Mouse (Mus musculus) liver, embryonic 11.5 days (tissue): ENCODE measurements around the gene Tmco5. TPM values are rescaled to one million over a fixed set of nuclear protein-coding genes. Genes with fewer than 3 reads are reported as not detected.

Source experiments
- ATAC-seq: fragments of 200-750 bp; cut with Nextera tagmentation; replicated peaks from 2 replicates; pipeline ENCODE4 v1.8.0; 2017; ENCODE audit warnings: moderate number of reproducible peaks, mild to moderate bottlenecking, moderate TSS enrichment, moderate library complexity; ENCODE audit not compliant: low FRiP score
- DNase-seq: peaks from one replicate; pipeline ENCODE4 v3.0.0-alpha.2; 2017; ENCODE audit warnings: low spot score
- H3K27ac ChIP-seq: fragments of 300-500 bp; sonication (generic); 2 replicates; pipeline ENCODE4 v1.5.1; 2014; ENCODE audit warnings: mild to moderate bottlenecking, low read depth, low read length, control low read depth
- H3K27me3 ChIP-seq: fragments of 300-500 bp; sonication (generic); replicated peaks from 2 replicates; pipeline ENCODE4 v1.6.1; 2014; ENCODE audit warnings: low read length, mixed read lengths; ENCODE audit not compliant: control insufficient read depth, insufficient read depth
- H3K36me3 ChIP-seq: fragments of 300-500 bp; sonication (generic); 2 replicates; pipeline ENCODE4 v1.6.1; 2014; ENCODE audit warnings: mild to moderate bottlenecking, low read length, moderate library complexity, mixed read lengths; ENCODE audit not compliant: control insufficient read depth, insufficient read depth
- H3K4me1 ChIP-seq: fragments of 300-500 bp; sonication (generic); replicated peaks from 2 replicates; pipeline ENCODE4 v1.6.1; 2014; ENCODE audit warnings: low read length, mixed read lengths; ENCODE audit not compliant: control insufficient read depth, insufficient read depth
- H3K4me2 ChIP-seq: fragments of 300-500 bp; sonication (generic); 2 replicates; pipeline ENCODE4 v1.6.1; 2014; ENCODE audit warnings: mild to moderate bottlenecking, control low read depth, moderate library complexity
- H3K4me3 ChIP-seq: fragments of 300-500 bp; sonication (generic); 2 replicates; pipeline ENCODE4 v1.5.1; 2014; ENCODE audit warnings: low read depth, low read length, control low read depth
- H3K9ac ChIP-seq: fragments of 300-500 bp; sonication (generic); 2 replicates; pipeline ENCODE4 v1.6.1; 2014; ENCODE audit warnings: low read depth, low read length, control low read depth
- H3K9me3 ChIP-seq: fragments of 300-500 bp; sonication (generic); 2 replicates; pipeline ENCODE4 v1.6.1; 2016; ENCODE audit warnings: low read length, inconsistent platforms, mixed read lengths; ENCODE audit not compliant: control insufficient read depth
- WGBS: fragments of 180-500 bp; shearing (Covaris S2); extraction: QIAGEN DNeasy Blood & Tissue Kit; methylation state at CpG from one replicate; pipeline ENCODE4 v1.1.7; 2014; 5-methylcytosine and 5-hydroxymethylcytosine counted together
- polyA plus RNA-seq: library from polyadenylated mRNA; unstranded; fragments of >200 nt; fragmentation: Nextera tagmentation; extraction: Ambion mirVana; gene quantifications from 2 replicates; pipeline ENCODE4 v1.2.1, GENCODE M21; 2014

The Tmco5 gene
- polyA plus RNA-seq, 1 experiment from 2014 or later = not detected

DNA sequence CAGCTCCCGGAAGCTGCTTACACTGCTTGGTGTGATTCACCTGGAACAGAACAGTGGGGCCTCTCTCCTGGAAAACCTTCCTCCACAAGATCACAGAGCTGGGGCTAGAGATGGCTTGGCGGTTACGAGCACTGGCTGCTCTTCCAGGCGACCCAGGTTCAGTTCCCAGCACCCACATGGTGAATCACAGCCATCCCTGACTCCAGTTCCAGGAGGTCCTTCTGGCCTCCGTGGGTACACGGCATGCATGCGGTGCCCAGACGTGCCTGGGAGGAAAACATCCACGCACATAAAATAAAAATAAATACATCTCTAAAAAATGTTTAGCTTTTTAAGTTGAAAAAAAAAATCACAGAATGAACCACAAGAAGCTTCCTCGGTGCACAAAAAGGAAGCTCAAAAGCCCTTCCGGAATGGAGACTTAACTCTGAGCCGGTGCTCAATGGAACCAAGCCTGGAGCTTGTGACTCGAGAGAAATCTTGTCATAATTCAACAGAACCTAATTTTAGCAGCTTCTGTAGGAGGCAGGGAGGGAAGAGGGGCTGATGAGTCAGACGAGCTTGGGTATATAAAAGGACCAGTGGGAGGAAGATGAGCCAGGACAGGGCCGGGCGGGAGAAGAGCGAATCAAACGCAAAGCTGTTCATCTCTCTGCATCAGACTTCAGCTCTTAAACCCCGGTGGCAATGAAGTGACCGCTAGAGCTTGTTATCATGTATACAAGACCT, 35.4 kb downstream of the Tmco5 start:
- Histone ChIP-seq H3K4me2 (no peak overlapping the region), H3K4me3 (no peak overlapping the region), H3K36me3 (no peaks in the 10 kb centered on the region), H3K4me1 (no peaks in the 10 kb centered on the region), H3K9ac (no peak overlapping the region), H3K27me3 (no peaks in the 10 kb centered on the region), H3K27ac (no peak overlapping the region), H3K9me3 (no peaks in the 10 kb centered on the region)
- DNase-seq (no peak), ATAC-seq (no peak)
- WGBS = 80% methylated on average over 20 of the region's 20 CpGs

DNA sequence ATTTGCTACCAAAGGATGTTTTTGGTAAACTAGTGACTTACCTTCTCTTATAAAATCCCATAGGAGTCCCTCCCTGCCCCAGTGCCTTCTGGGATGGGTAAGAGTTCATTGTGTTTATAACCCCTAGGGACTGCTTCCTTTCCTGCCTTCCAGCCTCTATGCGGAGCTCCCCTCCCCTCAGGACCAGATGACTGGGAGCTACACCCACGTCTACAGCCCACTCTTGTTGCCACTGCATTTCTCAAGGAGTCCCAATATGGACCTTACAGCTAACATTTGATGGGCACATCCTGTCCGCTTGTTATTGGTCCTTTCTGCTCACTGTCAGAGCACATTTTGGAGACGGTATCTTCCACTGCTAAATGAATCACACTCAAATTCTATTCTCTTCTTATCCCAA, 36.1 kb downstream of the Tmco5 start:
- Histone ChIP-seq H3K4me2 (no peak overlapping the region), H3K4me3 (no peak overlapping the region), H3K9ac (no peak overlapping the region), H3K27ac (no peak overlapping the region), H3K9me3 (no peaks in the 10 kb centered on the region), H3K36me3 (no peaks in the 10 kb centered on the region), H3K4me1 (no peaks in the 10 kb centered on the region), H3K27me3 (no peaks in the 10 kb centered on the region)
- ATAC-seq = no peak
- no peak for DNase-seq
- WGBS = 77% methylated on average over 4 of the region's 4 CpGs

DNA sequence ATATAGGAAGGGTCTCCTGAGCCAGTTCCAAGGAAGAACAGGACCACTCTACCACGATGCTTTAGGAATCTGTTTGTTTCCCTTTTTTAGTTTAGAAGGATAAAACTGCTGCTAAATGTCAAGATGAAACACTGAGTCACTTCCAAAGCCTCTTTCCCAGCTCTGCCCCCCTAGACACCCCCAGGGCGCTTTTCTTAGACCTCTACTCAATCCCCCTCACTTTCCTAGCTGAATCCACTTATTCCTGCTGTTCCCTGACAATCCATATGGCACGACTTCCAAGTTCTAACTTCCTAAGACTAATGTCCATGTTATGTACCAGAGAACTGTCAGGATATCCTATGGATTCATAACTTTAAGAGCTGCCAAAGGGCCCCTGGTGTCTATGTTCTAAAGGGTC, 40.1 kb downstream of the Tmco5 start:
- DNase-seq = no peak
- no peak overlapping the region for H3K27ac ChIP-seq
- no peak overlapping the region for H3K9ac ChIP-seq
- H3K4me1 ChIP-seq = no peaks in the 10 kb centered on the region
- no peak overlapping the region for H3K4me2 ChIP-seq
- H3K9me3 ChIP-seq = no peaks in the 10 kb centered on the region
- WGBS = 67% methylated on average over 3 of the region's 3 CpGs
- H3K27me3 ChIP-seq = no peaks in the 10 kb centered on the region
- H3K36me3 ChIP-seq = no peaks in the 10 kb centered on the region; the same call in 1 of the 2 replicates
- no peak overlapping the region for H3K4me3 ChIP-seq
- ATAC-seq = no peak

DNA sequence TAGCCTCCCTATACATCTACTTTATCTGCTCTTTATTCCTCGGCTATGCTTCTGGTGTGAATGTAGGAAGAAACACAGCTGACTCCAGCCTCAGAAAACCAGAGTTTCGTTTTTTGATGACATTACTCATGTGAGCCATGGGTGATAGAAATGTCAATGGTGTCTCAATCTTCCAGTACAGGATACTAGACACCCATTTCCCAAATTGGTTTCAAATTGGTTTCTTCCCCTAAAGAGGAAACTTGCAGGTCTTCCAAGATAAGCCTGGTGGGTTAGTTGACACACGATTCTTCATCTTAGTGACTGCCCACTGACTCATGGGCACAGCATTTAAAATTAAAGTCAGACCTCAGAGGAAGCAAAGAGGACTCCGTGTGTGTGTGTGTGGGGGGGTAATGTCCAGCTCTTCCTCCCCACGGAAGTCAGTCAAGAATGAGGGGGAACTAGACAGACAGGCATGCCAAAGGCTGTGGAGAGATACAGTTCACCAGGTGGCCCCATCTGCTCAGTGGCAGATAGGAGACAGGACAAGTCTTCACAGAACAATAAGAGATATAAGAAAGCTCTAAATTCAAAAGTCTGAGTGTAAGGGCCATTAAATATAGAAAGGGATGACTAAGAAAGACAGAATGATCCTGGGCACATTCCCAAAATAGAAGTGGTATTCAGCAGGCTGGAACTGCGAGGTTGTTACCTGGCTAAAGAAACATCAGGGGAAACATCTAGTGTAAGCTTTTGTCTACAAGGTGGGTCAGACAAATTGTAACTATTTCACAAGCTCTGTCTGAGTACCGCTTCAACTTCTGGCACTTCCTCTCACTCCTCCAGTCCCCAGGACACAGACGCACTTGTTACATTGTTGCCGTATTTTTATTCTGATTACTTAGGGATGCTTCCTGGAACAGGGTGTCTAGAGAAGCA, 44.3 kb downstream of the Tmco5 start:
- H3K36me3 ChIP-seq = no peaks in the 10 kb centered on the region; the same call in 1 of the 2 replicates
- H3K4me2 ChIP-seq = no peak overlapping the region
- DNase-seq (no peak), ATAC-seq (no peak)
- no peak overlapping the region for H3K27ac ChIP-seq
- no peaks in the 10 kb centered on the region for H3K9me3 ChIP-seq
- no peaks in the 10 kb centered on the region for H3K4me1 ChIP-seq
- H3K27me3 ChIP-seq = no peaks in the 10 kb centered on the region
- 41% methylated on average over 9 of the region's 9 CpGs for WGBS
- no peak overlapping the region for H3K9ac ChIP-seq
- no peak overlapping the region for H3K4me3 ChIP-seq

DNA sequence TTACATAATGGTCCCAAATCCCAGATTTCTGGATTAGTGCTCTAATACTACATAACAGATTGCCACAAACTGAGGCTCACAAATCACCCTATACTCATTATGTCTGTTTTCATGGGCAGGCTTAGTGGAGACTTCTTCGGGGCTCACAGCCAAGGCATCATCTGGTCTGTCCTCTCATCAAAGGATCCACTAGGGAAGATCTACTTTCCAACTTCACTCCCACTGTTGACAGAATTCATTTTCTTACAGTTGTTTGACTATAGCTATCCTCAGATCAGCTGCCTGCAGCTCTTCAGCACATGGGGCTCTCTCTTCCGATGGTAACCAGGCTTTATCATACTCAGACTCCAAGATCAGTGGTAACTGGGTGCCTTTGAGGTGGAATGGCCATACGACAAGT, 45.2 kb downstream of the Tmco5 start:
- Histone ChIP-seq H3K9ac (no peak overlapping the region), H3K4me3 (no peak overlapping the region), H3K36me3 (no peaks in the 10 kb centered on the region; the same call in 1 of the 2 replicates), H3K27ac (no peak overlapping the region), H3K4me2 (no peak overlapping the region), H3K4me1 (no peaks in the 10 kb centered on the region), H3K9me3 (no peaks in the 10 kb centered on the region), H3K27me3 (no peaks in the 10 kb centered on the region)
- no peak for DNase-seq
- WGBS = 77% methylated on average over 3 of the region's 3 CpGs
- no peak for ATAC-seq

DNA sequence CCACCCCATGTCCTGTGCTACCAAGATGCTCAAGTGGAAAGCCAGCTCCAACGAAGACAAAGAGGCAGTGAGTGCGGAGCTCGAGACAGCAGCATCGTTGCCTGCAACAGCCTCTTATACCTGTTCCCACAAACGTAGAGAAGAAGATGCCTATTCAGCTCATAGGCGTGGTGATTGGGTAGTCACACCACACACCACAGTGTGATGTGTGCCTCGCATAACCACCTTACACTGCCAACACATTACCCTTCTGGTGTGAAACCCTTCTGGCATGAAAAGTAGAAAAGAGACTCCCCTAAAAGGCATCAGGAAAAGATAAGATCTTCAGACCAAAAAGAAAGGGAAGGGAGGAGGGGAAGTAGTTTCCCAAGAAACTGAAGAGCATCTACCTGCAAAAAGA, 45.8 kb downstream of the Tmco5 start:
- DNase-seq (no peak), ATAC-seq (no peak)
- WGBS = 84% methylated on average over 7 of the region's 7 CpGs
- no peaks in the 10 kb centered on the region for H3K9me3 ChIP-seq
- no peaks in the 10 kb centered on the region; the same call in 1 of the 2 replicates for H3K36me3 ChIP-seq
- H3K4me1 ChIP-seq = no peaks in the 10 kb centered on the region
- H3K27me3 ChIP-seq = no peaks in the 10 kb centered on the region
- no peak overlapping the region for H3K4me2 ChIP-seq
- H3K4me3 ChIP-seq = no peak overlapping the region
- no peak overlapping the region for H3K9ac ChIP-seq
- no peak overlapping the region for H3K27ac ChIP-seq

DNA sequence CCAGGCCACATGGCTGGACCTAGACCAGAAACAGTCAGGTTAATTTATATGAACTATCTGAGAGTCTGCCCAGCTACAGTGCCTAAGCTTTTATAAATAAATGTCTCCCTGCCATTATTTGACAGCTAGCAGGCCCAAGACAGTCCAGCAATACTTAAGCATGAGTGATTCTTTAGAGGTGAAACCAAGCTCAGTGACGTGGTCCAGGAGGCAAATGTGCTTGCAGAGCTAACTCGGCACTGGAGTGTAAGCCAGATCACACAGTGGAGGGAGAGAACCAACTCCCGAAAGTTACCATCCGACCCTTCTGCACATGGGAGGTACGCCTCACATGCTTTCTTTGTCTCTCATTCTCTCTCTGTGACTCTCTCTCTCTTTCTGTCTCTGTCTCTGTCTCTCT, 46.7 kb downstream of the Tmco5 start:
- Histone ChIP-seq H3K4me3 (no peak overlapping the region), H3K27me3 (no peaks in the 10 kb centered on the region), H3K27ac (no peak overlapping the region), H3K9me3 (no peaks in the 10 kb centered on the region), H3K4me2 (no peak overlapping the region), H3K9ac (no peak overlapping the region), H3K4me1 (no peaks in the 10 kb centered on the region), H3K36me3 (no peaks in the 10 kb centered on the region; the same call in 1 of the 2 replicates)
- ATAC-seq (no peak), DNase-seq (no peak)
- 76% methylated on average over 5 of the region's 5 CpGs for WGBS

DNA sequence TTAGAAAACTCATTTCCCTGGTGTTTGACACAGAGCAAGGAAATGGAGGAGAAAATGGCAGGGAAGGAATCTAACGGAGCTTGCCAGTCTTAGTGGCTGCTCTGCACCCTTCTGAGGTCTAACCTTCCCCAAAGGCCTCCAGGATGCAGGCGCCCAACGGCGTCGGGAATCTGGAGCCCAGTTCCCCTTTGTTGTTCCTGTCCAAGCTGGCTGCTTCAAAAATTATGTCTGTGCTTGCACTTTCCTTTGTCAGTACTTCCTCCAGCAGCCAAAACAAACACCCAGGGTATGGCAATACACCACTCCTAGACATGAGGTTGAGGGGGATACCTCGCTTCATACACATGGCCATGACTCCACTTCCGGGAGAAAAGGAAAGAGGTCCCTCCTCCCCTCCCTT, 53.7 kb downstream of the Tmco5 start:
- no peaks in the 10 kb centered on the region for H3K9me3 ChIP-seq
- no peaks in the 10 kb centered on the region; the same call in 1 of the 2 replicates for H3K4me1 ChIP-seq
- WGBS = 61% methylated on average over 7 of the region's 7 CpGs
- no peak overlapping the region for H3K9ac ChIP-seq
- H3K4me3 ChIP-seq = no peak overlapping the region
- ATAC-seq = no peak
- DNase-seq = no peak
- H3K36me3 ChIP-seq = no peaks in the 10 kb centered on the region
- no peaks in the 10 kb centered on the region for H3K27me3 ChIP-seq
- H3K27ac ChIP-seq = no peak overlapping the region
- no peak overlapping the region for H3K4me2 ChIP-seq
